Mouse (Mus musculus): Measurements from ENCODE around the gene Mast3.
A peak's percentile ranks its signal among the peaks of the same experiment; 100 is the strongest.

The Mast3 gene

GRCm38 (mm10) chr8:70758616-70759561, 46.0 kb downstream of the Mast3 start:
- peak; percentile 7 for DNase-seq

- no peak for DNase-seq
Measured at GRCm38 (mm10) chr8:70758308-70758615, 46.6 kb downstream of the Mast3 start.

- DNase-seq: peak; percentile 36
Measured at GRCm38 (mm10) chr8:70757523-70758307, 47.1 kb downstream of the Mast3 start.

GRCm38 (mm10) chr8:70756476-70757040, 48.3 kb downstream of the Mast3 start:
- no peak for DNase-seq

GRCm38 (mm10) chr8:70755661-70756475, 49.0 kb downstream of the Mast3 start:
- peak; percentile 4 for DNase-seq

- DNase-seq: peak; percentile 66
Measured at GRCm38 (mm10) chr8:70754871-70755660, 49.8 kb downstream of the Mast3 start.

- peak; percentile 96 for DNase-seq
Measured at GRCm38 (mm10) chr8:70754043-70754870, 50.6 kb downstream of the Mast3 start, which contains the start of gene Rab3a. Rab3a (plus strand) TSS chr8:70754679.

GRCm38 (mm10) chr8:70753151-70753550, 51.7 kb downstream of the Mast3 start:
- peak; percentile 69 for DNase-seq

- peak; percentile 82 for DNase-seq
Measured at GRCm38 (mm10) chr8:70752000-70752764, 52.7 kb downstream of the Mast3 start.

GRCm38 (mm10) chr8:70750128-70750680, 54.6 kb downstream of the Mast3 start:
- no peak for DNase-seq

GRCm38 (mm10) chr8:70749097-70749674, 55.7 kb downstream of the Mast3 start:
- peak; percentile 3 for DNase-seq

- peak; percentile 1 for DNase-seq
Measured at GRCm38 (mm10) chr8:70748246-70749096, 56.4 kb downstream of the Mast3 start.

- no peak for DNase-seq
Measured at GRCm38 (mm10) chr8:70747211-70747890, 57.5 kb downstream of the Mast3 start.

GRCm38 (mm10) chr8:70746676-70747075, 58.2 kb downstream of the Mast3 start:
- no peak for DNase-seq

GRCm38 (mm10) chr8:70745691-70746220, 59.1 kb downstream of the Mast3 start:
- no peak for DNase-seq

- no peak for DNase-seq
Measured at GRCm38 (mm10) chr8:70744806-70745205, 60.0 kb downstream of the Mast3 start.
